Mouse (Mus musculus): ENCODE data around the gene Cbarp. TPM values are rescaled to one million over a fixed set of nuclear protein-coding genes. Genes with fewer than 3 reads are reported as not detected.

Cbarp gene
- polyA plus RNA-seq, 1 experiment from 2014 or later: 6.8 TPM

- Histone ChIP-seq H3K4me3 (no peak overlapping the region), H3K4me1 (peaks cover 4% of the 10 kb centered on the region; the same call in 1 of the 2 replicates), H3K27me3 (ENCODE audit: poor library complexity, severe bottlenecking) (no peaks in the 10 kb centered on the region), H3K36me3 (replicated peaks) (peaks cover 48% of the 10 kb centered on the region), H3K27ac (no peak overlapping the region), H3K9me3 (no peaks in the 10 kb centered on the region)
- no peak for DNase-seq (ENCODE audit: extremely low spot score, low spot score)
- 92% methylated on average over 8 of the region's 8 CpGs for WGBS
These were observed 53.2 kb downstream of the Cbarp start for GRCm38 (mm10) chr10:80087483-80087882.

GRCm38 (mm10) chr10:80086847-80087246, 53.8 kb downstream of the Cbarp start:
- no peak for DNase-seq (ENCODE audit: extremely low spot score, low spot score)
- H3K4me1 ChIP-seq: peaks cover 4% of the 10 kb centered on the region; the same call in 1 of the 2 replicates
- H3K4me3 ChIP-seq: no peak overlapping the region; the same call in 1 of the 2 replicates
- H3K9me3 ChIP-seq: no peaks in the 10 kb centered on the region
- no peaks in the 10 kb centered on the region for H3K27me3 ChIP-seq (ENCODE audit: poor library complexity, severe bottlenecking)
- H3K36me3 ChIP-seq (replicated peaks): peaks cover 53% of the 10 kb centered on the region
- H3K27ac ChIP-seq: no peak overlapping the region
- 70% methylated on average over 3 of the region's 3 CpGs for WGBS

- Histone ChIP-seq H3K4me3 (no peak overlapping the region), H3K9me3 (no peaks in the 10 kb centered on the region), H3K27me3 (ENCODE audit: poor library complexity, severe bottlenecking) (no peaks in the 10 kb centered on the region), H3K27ac (no peak overlapping the region), H3K36me3 (replicated peaks) (peaks cover 59% of the 10 kb centered on the region), H3K4me1 (peaks cover 10% of the 10 kb centered on the region; the same call in 1 of the 2 replicates)
- 85% methylated on average over 9 of the region's 9 CpGs for WGBS
- DNase-seq (ENCODE audit: extremely low spot score, low spot score): no peak
These were observed 55.7 kb downstream of the Cbarp start for GRCm38 (mm10) chr10:80084817-80085487.

GRCm38 (mm10) chr10:80081075-80081474, 59.6 kb downstream of the Cbarp start:
- Histone ChIP-seq H3K4me1 (peaks cover 7% of the 10 kb centered on the region), H3K9me3 (no peaks in the 10 kb centered on the region), H3K36me3 (replicated peaks) (peaks cover 78% of the 10 kb centered on the region), H3K27me3 (ENCODE audit: poor library complexity, severe bottlenecking) (no peaks in the 10 kb centered on the region), H3K4me3 (no peak overlapping the region), H3K27ac (no peak overlapping the region)
- no peak for DNase-seq (ENCODE audit: extremely low spot score, low spot score)
- WGBS: 85% methylated on average over 3 of the region's 3 CpGs

Other genes with a start within 250 kb of the Cbarp start
- gene Cfd, start 250.0 kb downstream of the Cbarp start, polyA plus RNA-seq (2016; fragmentation: Nextera tagmentation; extraction: Ambion mirVana): not detected in 2 replicates
- 61.8 and 65.7 TPM in 2 replicates for gene Med16, start 231.9 kb downstream of the Cbarp start, polyA plus RNA-seq (2016; fragmentation: Nextera tagmentation; extraction: Ambion mirVana)
- 1.9 TPM in 1 of 2 replicates, not detected in the other for gene Gm26602, start 230.0 kb downstream of the Cbarp start, polyA plus RNA-seq (2016; fragmentation: Nextera tagmentation; extraction: Ambion mirVana)
- gene Kiss1r, start 223.9 kb downstream of the Cbarp start, polyA plus RNA-seq (2016; fragmentation: Nextera tagmentation; extraction: Ambion mirVana): 0.28 and 0.48 TPM in 2 replicates
- 112 and 116 TPM in 2 replicates for gene R3hdm4, start 219.6 kb downstream of the Cbarp start, polyA plus RNA-seq (2016; fragmentation: Nextera tagmentation; extraction: Ambion mirVana)
- gene Arid3a, start 213.8 kb downstream of the Cbarp start, polyA plus RNA-seq (2016; fragmentation: Nextera tagmentation; extraction: Ambion mirVana): 12.5 and 13.0 TPM in 2 replicates
- 165 and 167 TPM in 2 replicates for gene Wdr18, start 180.7 kb downstream of the Cbarp start, polyA plus RNA-seq (2016; fragmentation: Nextera tagmentation; extraction: Ambion mirVana)
- gene Grin3b, start 170.1 kb downstream of the Cbarp start, polyA plus RNA-seq (2016; fragmentation: Nextera tagmentation; extraction: Ambion mirVana): 0.20 and 0.31 TPM in 2 replicates
- gene Tmem259, start 156.5 kb downstream of the Cbarp start, polyA plus RNA-seq (2016; fragmentation: Nextera tagmentation; extraction: Ambion mirVana): 8.4 and 9.6 TPM in 2 replicates
- 222 and 226 TPM in 2 replicates for gene Cnn2, start 152.3 kb downstream of the Cbarp start, polyA plus RNA-seq (2016; fragmentation: Nextera tagmentation; extraction: Ambion mirVana)
- 2.9 and 3.1 TPM in 2 replicates for gene Abca7, start 144.3 kb downstream of the Cbarp start, polyA plus RNA-seq (2016; fragmentation: Nextera tagmentation; extraction: Ambion mirVana)
- 8.0 and 9.1 TPM in 2 replicates for gene Arhgap45, start 124.2 kb downstream of the Cbarp start, polyA plus RNA-seq (2016; fragmentation: Nextera tagmentation; extraction: Ambion mirVana)
- 279 and 286 TPM in 2 replicates for gene Polr2e, start 101.0 kb downstream of the Cbarp start, polyA plus RNA-seq (2016; fragmentation: Nextera tagmentation; extraction: Ambion mirVana)
- gene Gpx4, start 93.7 kb downstream of the Cbarp start, polyA plus RNA-seq (2016; fragmentation: Nextera tagmentation; extraction: Ambion mirVana): 670 and 692 TPM in 2 replicates
- 14.7 and 15.6 TPM in 2 replicates for gene Sbno2, start 35.3 kb downstream of the Cbarp start, polyA plus RNA-seq (2016; fragmentation: Nextera tagmentation; extraction: Ambion mirVana)
- gene Stk11, start 25.0 kb downstream of the Cbarp start, polyA plus RNA-seq (2016; fragmentation: Nextera tagmentation; extraction: Ambion mirVana): 14.4 and 18.1 TPM in 2 replicates
- 495 and 498 TPM in 2 replicates for gene Atp5d, start 2.2 kb downstream of the Cbarp start, polyA plus RNA-seq (2016; fragmentation: Nextera tagmentation; extraction: Ambion mirVana)
- gene Midn, start 7.4 kb upstream of the Cbarp start, polyA plus RNA-seq (2016; fragmentation: Nextera tagmentation; extraction: Ambion mirVana): 19.1 and 19.8 TPM in 2 replicates
- gene Cirbp, start 25.1 kb upstream of the Cbarp start, polyA plus RNA-seq (2016; fragmentation: Nextera tagmentation; extraction: Ambion mirVana): 90.9 and 116 TPM in 2 replicates
- gene 1600002K03Rik, start 32.1 kb upstream of the Cbarp start, polyA plus RNA-seq (2016; fragmentation: Nextera tagmentation; extraction: Ambion mirVana): 9.8 and 10.7 TPM in 2 replicates
- gene Efna2, start 38.6 kb upstream of the Cbarp start, polyA plus RNA-seq (2016; fragmentation: Nextera tagmentation; extraction: Ambion mirVana): 23.2 and 24.2 TPM in 2 replicates
- gene Mum1, start 85.6 kb upstream of the Cbarp start, polyA plus RNA-seq (2016; fragmentation: Nextera tagmentation; extraction: Ambion mirVana): 89.4 and 98.3 TPM in 2 replicates
- gene Ndufs7, start 108.3 kb upstream of the Cbarp start, polyA plus RNA-seq (2016; fragmentation: Nextera tagmentation; extraction: Ambion mirVana): 309 and 314 TPM in 2 replicates
- 18.3 and 19.1 TPM in 2 replicates for gene Gamt, start 120.2 kb upstream of the Cbarp start, polyA plus RNA-seq (2016; fragmentation: Nextera tagmentation; extraction: Ambion mirVana)
- 48.2 and 52.3 TPM in 2 replicates for gene Dazap1, start 120.7 kb upstream of the Cbarp start, polyA plus RNA-seq (2016; fragmentation: Nextera tagmentation; extraction: Ambion mirVana)
- 1,138 and 1,144 TPM in 2 replicates for gene Rps15, start 151.6 kb upstream of the Cbarp start, polyA plus RNA-seq (2016; fragmentation: Nextera tagmentation; extraction: Ambion mirVana)
- 19.4 and 27.0 TPM in 2 replicates for gene Apc2, start 155.1 kb upstream of the Cbarp start, polyA plus RNA-seq (2016; fragmentation: Nextera tagmentation; extraction: Ambion mirVana)
- gene 2310011J03Rik, start 179.7 kb upstream of the Cbarp start, polyA plus RNA-seq (2016; fragmentation: Nextera tagmentation; extraction: Ambion mirVana): 56.4 and 60.2 TPM in 2 replicates
- gene Pcsk4, start 188.7 kb upstream of the Cbarp start, polyA plus RNA-seq (2016; fragmentation: Nextera tagmentation; extraction: Ambion mirVana): 5.7 and 6.7 TPM in 2 replicates
- gene Reep6, start 189.1 kb upstream of the Cbarp start, polyA plus RNA-seq (2016; fragmentation: Nextera tagmentation; extraction: Ambion mirVana): 7.7 and 9.1 TPM in 2 replicates
- gene Adamtsl5, start 207.6 kb upstream of the Cbarp start, polyA plus RNA-seq (2016; fragmentation: Nextera tagmentation; extraction: Ambion mirVana): 0.27 and 0.54 TPM in 2 replicates
- 0.43 and 0.71 TPM in 2 replicates for gene Plk5, start 215.6 kb upstream of the Cbarp start, polyA plus RNA-seq (2016; fragmentation: Nextera tagmentation; extraction: Ambion mirVana)
- 6.8 and 7.0 TPM in 2 replicates for gene Mex3d, start 246.8 kb upstream of the Cbarp start, polyA plus RNA-seq (2016; fragmentation: Nextera tagmentation; extraction: Ambion mirVana)